Mouse (Mus musculus) ES-Bruce4 (cell line): ENCODE measurements around the gene Olfr870. TPM values are rescaled to one million over a fixed set of nuclear protein-coding genes. Genes with fewer than 3 reads are reported as not detected.

Experiments used
- H3K27ac ChIP-seq: 2 replicates; pipeline ENCODE4 v1.5.1; 2012; ENCODE audit warnings: low read length, inconsistent platforms; ENCODE audit not compliant: insufficient read depth
- H3K27me3 ChIP-seq: 2 replicates; pipeline ENCODE4 v1.6.1; 2012; ENCODE audit warnings: mild to moderate bottlenecking, low read length, inconsistent platforms; ENCODE audit not compliant: control insufficient read depth, poor library complexity, insufficient read depth, severe bottlenecking
- H3K36me3 ChIP-seq: 2 replicates; pipeline ENCODE4 v1.6.1; 2012; ENCODE audit warnings: inconsistent platforms, mild to moderate bottlenecking, low read length, moderate library complexity; ENCODE audit not compliant: control insufficient read depth, poor library complexity, insufficient read depth, severe bottlenecking
- H3K4me1 ChIP-seq: one replicate; pipeline ENCODE4 v1.8.1; 2011; ENCODE audit warnings: low read length; ENCODE audit not compliant: control insufficient read depth, insufficient read depth
- H3K4me3 ChIP-seq: 2 replicates; pipeline ENCODE4 v1.5.1; 2011; ENCODE audit warnings: low read depth, mild to moderate bottlenecking, low read length
- H3K9ac ChIP-seq: 2 replicates; pipeline ENCODE4 v1.6.1; 2012; ENCODE audit warnings: low read depth, mild to moderate bottlenecking, inconsistent platforms; ENCODE audit not compliant: poor library complexity, severe bottlenecking
- H3K9me3 ChIP-seq: replicated peaks from 2 replicates; pipeline ENCODE4 v1.6.1; 2012; ENCODE audit warnings: mild to moderate bottlenecking, low read length, inconsistent platforms; ENCODE audit not compliant: control insufficient read depth, poor library complexity, insufficient read depth, severe bottlenecking
- CTCF ChIP-seq: IDR thresholded peaks from one replicate; pipeline ENCODE4 v1.8.1; 2011; ENCODE audit warnings: low read depth, low read length
- EP300 ChIP-seq: IDR thresholded peaks from 2 replicates; pipeline ENCODE4 v1.6.1; 2011; ENCODE audit warnings: low read depth, low read length; ENCODE audit not compliant: insufficient read depth
- POLR2A ChIP-seq: IDR thresholded peaks from one replicate; pipeline ENCODE4 v1.8.1; 2011; ENCODE audit warnings: low read length; ENCODE audit not compliant: insufficient read depth
- polyA plus RNA-seq: library from polyadenylated mRNA; stranded (reverse); fragments of >200 nt; gene quantifications from 2 replicates; pipeline ENCODE4 v1.2.4, GENCODE M21; 2011; ENCODE audit warnings: low read depth; ENCODE audit not compliant: missing spikeins, insufficient read depth, insufficient read length

Olfr870 gene
- polyA plus RNA-seq, 1 experiment: not detected

- Histone ChIP-seq H3K4me3 (no peak overlapping the region), H3K27me3 (no peaks in the 10 kb centered on the region), H3K36me3 (no peaks in the 10 kb centered on the region), H3K27ac (no peak overlapping the region), H3K9ac (no peak overlapping the region), H3K9me3 (no peaks in the 10 kb centered on the region; the same call in 1 of the 2 replicates), H3K4me1 (no peaks in the 10 kb centered on the region)
- no peak for TF ChIP-seq EP300
These were observed 5.6 kb upstream of the Olfr870 start for GRCm38 (mm10) chr9:20179463-20179862.

DNA sequence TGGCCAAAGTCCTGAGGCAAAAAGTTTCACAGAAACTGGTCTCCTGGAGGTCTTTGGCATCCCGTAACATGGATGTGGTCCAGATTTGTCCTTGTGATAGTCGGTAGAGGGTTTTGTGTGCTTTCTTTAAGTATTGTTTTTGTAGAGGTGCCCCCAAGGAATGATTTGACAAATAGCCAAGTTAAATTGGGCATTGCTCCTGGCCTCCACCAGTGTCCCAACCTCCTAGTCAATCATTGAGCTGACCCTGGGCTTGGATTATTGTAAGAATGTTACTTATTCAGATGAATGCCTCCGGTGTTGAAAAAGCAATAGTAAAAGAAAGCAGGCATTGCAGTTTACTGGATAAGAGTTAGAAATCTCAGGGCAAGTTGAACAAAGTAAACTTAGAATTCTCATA, 24.2 kb downstream of the Olfr870 start:
- H3K36me3 ChIP-seq: no peaks in the 10 kb centered on the region

DNA sequence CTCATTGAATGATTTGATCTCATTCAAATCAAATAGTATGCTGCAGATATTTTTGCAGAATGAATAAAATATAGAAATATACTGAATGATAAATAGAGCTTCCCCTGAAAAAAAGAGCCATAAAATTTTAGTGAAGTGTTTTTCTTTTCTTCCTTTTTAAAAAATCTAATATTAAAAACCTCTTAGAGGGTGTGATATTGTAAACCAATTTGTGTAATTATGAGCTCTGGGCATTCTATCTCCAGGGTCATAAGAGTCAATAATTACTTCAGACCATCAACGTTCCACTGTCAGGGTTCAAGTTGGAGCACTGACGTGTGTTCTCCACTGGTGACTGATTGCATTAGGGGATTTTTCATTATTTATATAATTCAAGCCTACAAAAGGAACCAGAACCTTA, 45.1 kb downstream of the Olfr870 start, which contains the start of gene Olfr869:
Gene Olfr869 (plus strand): TSS at position 301 of the 400 bp plus-strand sequence.
- no peak for TF ChIP-seq POLR2A
- TF ChIP-seq EP300: no peak
- no peak for TF ChIP-seq CTCF
- Histone ChIP-seq H3K27ac (no peak within 1 kb of the TSS), H3K9me3 (no peaks in the 10 kb centered on the region), H3K4me1 (no peaks in the 10 kb centered on the region), H3K36me3 (no peaks in the 10 kb centered on the region), H3K9ac (no peak within 1 kb of the TSS), H3K4me3 (no peak within 1 kb of the TSS), H3K27me3 (no peaks in the 10 kb centered on the region)

More for the DNA sequence above, 24.2 kb downstream of the Olfr870 start:
- Histone ChIP-seq H3K4me1 (no peaks in the 10 kb centered on the region), H3K9ac (no peak overlapping the region), H3K9me3 (no peaks in the 10 kb centered on the region), H3K27ac (no peak overlapping the region), H3K4me3 (no peak overlapping the region), H3K27me3 (no peaks in the 10 kb centered on the region)
- TF ChIP-seq EP300 (no peak), CTCF (no peak), POLR2A (no peak)

Other genes with a start within 250 kb of the Olfr870 start
- gene Olfr866, start 146.0 kb downstream of the Olfr870 start, polyA plus RNA-seq: not detected in 2 replicates
- gene Olfr867, start 116.5 kb downstream of the Olfr870 start, polyA plus RNA-seq: not detected in 2 replicates
- gene Olfr868, start 75.4 kb downstream of the Olfr870 start, polyA plus RNA-seq: not detected in 2 replicates
- not detected in 2 replicates for gene Olfr869, start 45.0 kb downstream of the Olfr870 start, polyA plus RNA-seq
- gene Olfr871, start 38.1 kb upstream of the Olfr870 start, polyA plus RNA-seq: not detected in 2 replicates
- gene Olfr872, start 63.1 kb upstream of the Olfr870 start, polyA plus RNA-seq: not detected in 2 replicates
- not detected in 2 replicates for gene Olfr39, start 108.3 kb upstream of the Olfr870 start, polyA plus RNA-seq
- gene Olfr873, start 124.5 kb upstream of the Olfr870 start, polyA plus RNA-seq: 0.78 and 0.87 TPM in 2 replicates
- not detected in 2 replicates for gene Olfr18, start 162.0 kb upstream of the Olfr870 start, polyA plus RNA-seq
- 5.3 and 7.3 TPM in 2 replicates for gene Zfp560, start 211.1 kb upstream of the Olfr870 start, polyA plus RNA-seq